Mouse (Mus musculus) stomach, embryonic 15.5 days (tissue): ENCODE measurements around the gene Socs1. TPM values are rescaled to one million over a fixed set of nuclear protein-coding genes. Genes with fewer than 3 reads are reported as not detected.
A peak's percentile ranks its signal among the peaks of the same experiment; 100 is the strongest.

Experiments
- ATAC-seq: fragments of 200-750 bp; cut with Nextera tagmentation; 2 replicates; pipeline ENCODE4 v1.8.0; 2017; ENCODE audit warnings: low read depth, moderate number of reproducible peaks, moderate TSS enrichment; ENCODE audit not compliant: insufficient read depth, low FRiP score
- H3K27ac ChIP-seq: fragments of 300-500 bp; sonication (generic); 2 replicates; pipeline ENCODE4 v1.5.1; 2015; ENCODE audit warnings: mild to moderate bottlenecking, inconsistent platforms
- H3K27me3 ChIP-seq: fragments of 300-500 bp; sonication (generic); replicated peaks from 2 replicates; pipeline ENCODE4 v1.6.1; 2015; ENCODE audit warnings: inconsistent platforms
- H3K36me3 ChIP-seq: fragments of 300-500 bp; sonication (generic); 2 replicates; pipeline ENCODE4 v1.6.1; 2015; ENCODE audit warnings: inconsistent platforms
- H3K4me1 ChIP-seq: fragments of 300-500 bp; sonication (generic); 2 replicates; pipeline ENCODE4 v1.6.1; 2015; ENCODE audit warnings: inconsistent platforms
- H3K4me2 ChIP-seq: fragments of 300-500 bp; sonication (generic); 2 replicates; pipeline ENCODE4 v1.6.1; 2015; ENCODE audit warnings: mild to moderate bottlenecking, inconsistent platforms
- H3K4me3 ChIP-seq: fragments of 300-500 bp; sonication (generic); replicated peaks from 2 replicates; pipeline ENCODE4 v1.5.1; 2015; ENCODE audit warnings: inconsistent platforms
- H3K9ac ChIP-seq: fragments of 300-500 bp; sonication (generic); 2 replicates; pipeline ENCODE4 v1.6.1; 2015; ENCODE audit warnings: inconsistent platforms
- H3K9me3 ChIP-seq: fragments of 300-500 bp; sonication (generic); 2 replicates; pipeline ENCODE4 v1.6.1; 2016; ENCODE audit warnings: inconsistent platforms
- WGBS: fragments of 180-500 bp; shearing (Covaris S2); methylation state at CpG from one replicate; pipeline ENCODE4 v1.1.7; 2015; 5-methylcytosine and 5-hydroxymethylcytosine counted together
- polyA plus RNA-seq: library from polyadenylated mRNA; unstranded; fragments of >200 nt; fragmentation: Nextera tagmentation; extraction: Ambion mirVana; gene quantifications from 2 replicates; pipeline ENCODE4 v1.2.1, GENCODE M21; 2015

The Socs1 gene
- 9.0 and 10.2 TPM in 2 replicates for polyA plus RNA-seq

- Histone ChIP-seq H3K4me1 (peaks cover 41% of the 10 kb centered on the region), H3K4me3 (peak within 1 kb of the TSS; percentile 76), H3K4me2 (peak within 1 kb of the TSS; percentile 96), H3K9ac (peak within 1 kb of the TSS; percentile 66), H3K36me3 (no peaks in the 10 kb centered on the region), H3K27ac (peak within 1 kb of the TSS; percentile 100), H3K27me3 (no peaks in the 10 kb centered on the region), H3K9me3 (no peaks in the 10 kb centered on the region)
- ATAC-seq, result peak; percentile 81
- under 1% methylated on average over 51 of the region's 59 CpGs for WGBS
These were observed at the start of gene Socs1 for GRCm38 (mm10) chr16:10785371-10786231. Gene Socs1, minus strand, starts transcription at chr16:10785536.

GRCm38 (mm10) chr16:10834542-10834910 is 49.2 kb upstream of the Socs1 start:
- Histone ChIP-seq H3K9me3 (no peaks in the 10 kb centered on the region), H3K27me3 (no peaks in the 10 kb centered on the region), H3K27ac (no peak overlapping the region), H3K9ac (no peak overlapping the region), H3K4me2 (peak overlapping the region; percentile 83), H3K4me3 (peak overlapping the region; percentile 84), H3K36me3 (no peaks in the 10 kb centered on the region), H3K4me1 (peaks cover 29% of the 10 kb centered on the region)
- 8% methylated on average over 12 of the region's 12 CpGs for WGBS
- ATAC-seq, result no peak

GRCm38 (mm10) chr16:10828461-10828805 is 43.1 kb upstream of the Socs1 start:
- no peaks in the 10 kb centered on the region for H3K9me3 ChIP-seq
- no peaks in the 10 kb centered on the region for H3K27me3 ChIP-seq
- no peaks in the 10 kb centered on the region for H3K36me3 ChIP-seq
- WGBS, result 64% methylated on average over 4 of the region's 4 CpGs
- H3K4me3 ChIP-seq, result no peak overlapping the region
- no peak overlapping the region for H3K9ac ChIP-seq
- ATAC-seq, result 0 out of 2 replicates have a peak, but pooled peaks have one; percentile 38
- no peaks in the 10 kb centered on the region for H3K4me1 ChIP-seq
- no peak overlapping the region for H3K4me2 ChIP-seq
- no peak overlapping the region for H3K27ac ChIP-seq

GRCm38 (mm10) chr16:10827766-10828460 is 42.6 kb upstream of the Socs1 start:
- H3K27me3 ChIP-seq, result no peaks in the 10 kb centered on the region
- no peak for ATAC-seq
- H3K4me3 ChIP-seq, result no peak overlapping the region
- H3K9me3 ChIP-seq, result no peaks in the 10 kb centered on the region
- no peaks in the 10 kb centered on the region for H3K36me3 ChIP-seq
- H3K9ac ChIP-seq, result no peak overlapping the region
- no peak overlapping the region for H3K4me2 ChIP-seq
- 78% methylated on average over 7 of the region's 7 CpGs for WGBS
- no peak overlapping the region for H3K27ac ChIP-seq
- no peaks in the 10 kb centered on the region for H3K4me1 ChIP-seq

- Histone ChIP-seq H3K9ac (no peak overlapping the region), H3K27me3 (no peaks in the 10 kb centered on the region), H3K4me1 (no peaks in the 10 kb centered on the region), H3K9me3 (no peaks in the 10 kb centered on the region), H3K4me3 (no peak overlapping the region), H3K4me2 (no peak overlapping the region), H3K27ac (no peak overlapping the region), H3K36me3 (no peaks in the 10 kb centered on the region)
- no peak for ATAC-seq
- 85% methylated on average over 9 of the region's 9 CpGs for WGBS
These were observed 41.9 kb upstream of the Socs1 start for GRCm38 (mm10) chr16:10827269-10827668.

GRCm38 (mm10) chr16:10825840-10826239 is 40.5 kb upstream of the Socs1 start:
- no peak overlapping the region for H3K27ac ChIP-seq
- WGBS, result 84% methylated on average over 4 of the region's 4 CpGs
- ATAC-seq, result no peak
- no peak overlapping the region for H3K9ac ChIP-seq
- 0 out of 2 replicates have a peak, but pooled peaks cover 5% of the 10 kb centered on the region for H3K4me1 ChIP-seq
- no peaks in the 10 kb centered on the region for H3K36me3 ChIP-seq
- H3K9me3 ChIP-seq, result no peaks in the 10 kb centered on the region
- H3K4me2 ChIP-seq, result no peak overlapping the region
- no peak overlapping the region for H3K4me3 ChIP-seq
- no peaks in the 10 kb centered on the region for H3K27me3 ChIP-seq

- no peak for ATAC-seq
- Histone ChIP-seq H3K4me3 (no peak overlapping the region), H3K4me2 (no peak overlapping the region), H3K27ac (no peak overlapping the region), H3K9me3 (no peaks in the 10 kb centered on the region), H3K9ac (no peak overlapping the region), H3K36me3 (no peaks in the 10 kb centered on the region), H3K27me3 (no peaks in the 10 kb centered on the region), H3K4me1 (0 out of 2 replicates have a peak, but pooled peaks cover 8% of the 10 kb centered on the region)
- 77% methylated on average over 1 of the region's 1 CpGs for WGBS
These were observed 39.2 kb upstream of the Socs1 start for GRCm38 (mm10) chr16:10824536-10824935.

GRCm38 (mm10) chr16:10821387-10821786 is 36.1 kb upstream of the Socs1 start:
- 56% methylated on average over 4 of the region's 4 CpGs for WGBS

GRCm38 (mm10) chr16:10819966-10820365 is 34.6 kb upstream of the Socs1 start:
- Histone ChIP-seq H3K27ac (no peak overlapping the region), H3K9me3 (no peaks in the 10 kb centered on the region), H3K9ac (no peak overlapping the region), H3K4me2 (no peak overlapping the region), H3K4me3 (no peak overlapping the region), H3K4me1 (0 out of 2 replicates have a peak, but pooled peaks cover 8% of the 10 kb centered on the region), H3K36me3 (no peaks in the 10 kb centered on the region), H3K27me3 (no peaks in the 10 kb centered on the region)
- WGBS, result 69% methylated on average over 3 of the region's 3 CpGs
- no peak for ATAC-seq

More at GRCm38 (mm10) chr16:10821387-10821786, 36.1 kb upstream of the Socs1 start:
- ATAC-seq, result peak; percentile 41; the same call in 1 of the 2 replicates
- Histone ChIP-seq H3K4me2 (no peak overlapping the region), H3K27ac (no peak overlapping the region; the same call in 1 of the 2 replicates), H3K27me3 (no peaks in the 10 kb centered on the region), H3K4me1 (0 out of 2 replicates have a peak, but pooled peaks cover 8% of the 10 kb centered on the region), H3K36me3 (no peaks in the 10 kb centered on the region), H3K9me3 (no peaks in the 10 kb centered on the region), H3K4me3 (no peak overlapping the region), H3K9ac (no peak overlapping the region)

- 79% methylated on average over 4 of the region's 4 CpGs for WGBS
- H3K9ac ChIP-seq, result no peak overlapping the region
- no peaks in the 10 kb centered on the region for H3K27me3 ChIP-seq
- no peak overlapping the region for H3K4me3 ChIP-seq
- H3K9me3 ChIP-seq, result no peaks in the 10 kb centered on the region
- ATAC-seq, result 0 out of 2 replicates have a peak, but pooled peaks have one; percentile 19
- no peak overlapping the region for H3K27ac ChIP-seq
- no peak overlapping the region for H3K4me2 ChIP-seq
- no peaks in the 10 kb centered on the region for H3K36me3 ChIP-seq
- 0 out of 2 replicates have a peak, but pooled peaks cover 8% of the 10 kb centered on the region for H3K4me1 ChIP-seq
These were observed 33.3 kb upstream of the Socs1 start for GRCm38 (mm10) chr16:10818579-10819135.

GRCm38 (mm10) chr16:10814864-10815263 is 29.5 kb upstream of the Socs1 start:
- no peaks in the 10 kb centered on the region for H3K27me3 ChIP-seq
- no peak overlapping the region for H3K27ac ChIP-seq
- no peaks in the 10 kb centered on the region for H3K9me3 ChIP-seq
- 55% methylated on average over 4 of the region's 4 CpGs for WGBS
- H3K4me1 ChIP-seq, result no peaks in the 10 kb centered on the region
- no peak overlapping the region for H3K4me3 ChIP-seq
- H3K36me3 ChIP-seq, result no peaks in the 10 kb centered on the region
- no peak overlapping the region for H3K4me2 ChIP-seq
- H3K9ac ChIP-seq, result no peak overlapping the region
- ATAC-seq, result no peak

- Histone ChIP-seq H3K4me2 (no peak overlapping the region), H3K9me3 (no peaks in the 10 kb centered on the region), H3K36me3 (no peaks in the 10 kb centered on the region), H3K27ac (no peak overlapping the region), H3K27me3 (no peaks in the 10 kb centered on the region), H3K4me1 (no peaks in the 10 kb centered on the region), H3K9ac (no peak overlapping the region), H3K4me3 (no peak overlapping the region)
- WGBS, result 73% methylated on average over 4 of the region's 4 CpGs
- no peak for ATAC-seq
These were observed 28.4 kb upstream of the Socs1 start for GRCm38 (mm10) chr16:10813726-10814125.
